Mouse (Mus musculus): Measurements from ENCODE around the gene Gm20695. TPM values are rescaled to one million over a fixed set of nuclear protein-coding genes. Genes with fewer than 3 reads are reported as not detected.

Gm20695 gene
- polyA plus RNA-seq, 1 experiment from 2014 or later: 1.3 TPM

GRCm38 (mm10) chr16:3907471-3907870 is 23.0 kb downstream of the Gm20695 start:
- ATAC-seq (ENCODE audit: insufficient read depth, low FRiP score, low read depth): no peak
- Histone ChIP-seq H3K9me3 (no peaks in the 10 kb centered on the region), H3K4me3 (replicated peaks) (no peak overlapping the region), H3K27me3 (replicated peaks) (no peaks in the 10 kb centered on the region), H3K4me2 (no peak overlapping the region), H3K9ac (no peak overlapping the region; the same call in 1 of the 2 replicates), H3K36me3 (peaks cover 10% of the 10 kb centered on the region; the same call in 1 of the 2 replicates), H3K4me1 (peaks cover 9% of the 10 kb centered on the region), H3K27ac (no peak overlapping the region)
- 70% methylated on average over 2 of the region's 2 CpGs for WGBS

GRCm38 (mm10) chr16:3908537-3909111 is 24.2 kb downstream of the Gm20695 start, which contains the start of the genes 1700037C18Rik and Cluap1:
Gene 1700037C18Rik, minus strand, starts transcription at chr16:3908689.
Gene Cluap1, plus strand, starts transcription at chr16:3908801.
- no peaks in the 10 kb centered on the region for H3K27me3 ChIP-seq (replicated peaks)
- peak within 1 kb of the TSS; percentile 72 for H3K4me2 ChIP-seq
- 1% methylated on average over 33 of the region's 33 CpGs for WGBS
- no peaks in the 10 kb centered on the region for H3K9me3 ChIP-seq
- peak; percentile 99 for ATAC-seq (ENCODE audit: insufficient read depth, low FRiP score, low read depth)
- peak within 1 kb of the TSS; percentile 56 for H3K4me3 ChIP-seq (replicated peaks)
- peak within 1 kb of the TSS; percentile 47 for H3K9ac ChIP-seq
- H3K27ac ChIP-seq: peak within 1 kb of the TSS; percentile 67
- H3K4me1 ChIP-seq: peaks cover 9% of the 10 kb centered on the region
- H3K36me3 ChIP-seq: peaks cover 9% of the 10 kb centered on the region; the same call in 1 of the 2 replicates

GRCm38 (mm10) chr16:3909118-3909517 is 24.7 kb downstream of the Gm20695 start:
- Histone ChIP-seq H3K27me3 (replicated peaks) (no peaks in the 10 kb centered on the region), H3K4me3 (replicated peaks) (peak overlapping the region; percentile 56), H3K4me2 (peak overlapping the region; percentile 72), H3K4me1 (peaks cover 9% of the 10 kb centered on the region), H3K9me3 (no peaks in the 10 kb centered on the region), H3K36me3 (peaks cover 9% of the 10 kb centered on the region; the same call in 1 of the 2 replicates), H3K9ac (peak overlapping the region; percentile 47), H3K27ac (peak overlapping the region; percentile 67; the same call in 1 of the 2 replicates)
- 6% methylated on average over 20 of the region's 20 CpGs for WGBS
- ATAC-seq (ENCODE audit: insufficient read depth, low FRiP score, low read depth): 0 out of 2 replicates have a peak, but pooled peaks have one; percentile 7

- H3K9me3 ChIP-seq: no peaks in the 10 kb centered on the region
- no peak overlapping the region for H3K27ac ChIP-seq
- no peaks in the 10 kb centered on the region for H3K4me1 ChIP-seq
- 87% methylated on average over 2 of the region's 2 CpGs for WGBS
- H3K36me3 ChIP-seq: peaks cover 13% of the 10 kb centered on the region; the same call in 1 of the 2 replicates
- no peak for ATAC-seq (ENCODE audit: insufficient read depth, low FRiP score, low read depth)
- no peak overlapping the region for H3K4me3 ChIP-seq (replicated peaks)
- no peak overlapping the region for H3K9ac ChIP-seq
- no peak overlapping the region for H3K4me2 ChIP-seq
- no peaks in the 10 kb centered on the region for H3K27me3 ChIP-seq (replicated peaks)
Measured at GRCm38 (mm10) chr16:3920756-3921155, 36.3 kb downstream of the Gm20695 start.

GRCm38 (mm10) chr16:3923515-3923914 is 39.1 kb downstream of the Gm20695 start:
- Histone ChIP-seq H3K36me3 (peaks cover 16% of the 10 kb centered on the region), H3K4me1 (no peaks in the 10 kb centered on the region), H3K27ac (no peak overlapping the region), H3K4me2 (no peak overlapping the region), H3K9me3 (no peaks in the 10 kb centered on the region), H3K9ac (no peak overlapping the region), H3K27me3 (replicated peaks) (no peaks in the 10 kb centered on the region), H3K4me3 (replicated peaks) (no peak overlapping the region)
- 80% methylated on average over 3 of the region's 3 CpGs for WGBS
- ATAC-seq (ENCODE audit: insufficient read depth, low FRiP score, low read depth): no peak

GRCm38 (mm10) chr16:3923966-3924365 is 39.5 kb downstream of the Gm20695 start:
- Histone ChIP-seq H3K27me3 (replicated peaks) (no peaks in the 10 kb centered on the region), H3K27ac (no peak overlapping the region), H3K4me3 (replicated peaks) (no peak overlapping the region), H3K4me2 (no peak overlapping the region), H3K4me1 (no peaks in the 10 kb centered on the region), H3K9ac (no peak overlapping the region), H3K36me3 (peaks cover 18% of the 10 kb centered on the region), H3K9me3 (no peaks in the 10 kb centered on the region)
- ATAC-seq (ENCODE audit: insufficient read depth, low FRiP score, low read depth): no peak
- WGBS: 78% methylated on average over 4 of the region's 4 CpGs

- no peak for ATAC-seq (ENCODE audit: insufficient read depth, low FRiP score, low read depth)
- WGBS: 24% methylated on average over 1 of the region's 1 CpGs
- no peak overlapping the region for H3K9ac ChIP-seq
- H3K4me3 ChIP-seq (replicated peaks): no peak overlapping the region
- no peak overlapping the region for H3K27ac ChIP-seq
- no peaks in the 10 kb centered on the region for H3K27me3 ChIP-seq (replicated peaks)
- no peaks in the 10 kb centered on the region for H3K4me1 ChIP-seq
- H3K9me3 ChIP-seq: no peaks in the 10 kb centered on the region
- H3K36me3 ChIP-seq: peaks cover 15% of the 10 kb centered on the region
- H3K4me2 ChIP-seq: no peak overlapping the region
Measured at GRCm38 (mm10) chr16:3928582-3928981, 44.1 kb downstream of the Gm20695 start.

- Histone ChIP-seq H3K36me3 (peaks cover 15% of the 10 kb centered on the region), H3K4me1 (no peaks in the 10 kb centered on the region), H3K4me3 (replicated peaks) (no peak overlapping the region), H3K9ac (no peak overlapping the region), H3K9me3 (no peaks in the 10 kb centered on the region), H3K27me3 (replicated peaks) (no peaks in the 10 kb centered on the region), H3K27ac (no peak overlapping the region), H3K4me2 (no peak overlapping the region)
- no peak for ATAC-seq (ENCODE audit: insufficient read depth, low FRiP score, low read depth)
- 81% methylated on average over 7 of the region's 7 CpGs for WGBS
Measured at GRCm38 (mm10) chr16:3929151-3929550, 44.7 kb downstream of the Gm20695 start.

- Histone ChIP-seq H3K4me1 (no peaks in the 10 kb centered on the region), H3K9me3 (no peaks in the 10 kb centered on the region), H3K4me2 (no peak overlapping the region), H3K27me3 (replicated peaks) (no peaks in the 10 kb centered on the region), H3K36me3 (peaks cover 21% of the 10 kb centered on the region), H3K27ac (no peak overlapping the region), H3K9ac (no peak overlapping the region), H3K4me3 (replicated peaks) (no peak overlapping the region)
- 91% methylated on average over 6 of the region's 6 CpGs for WGBS
- no peak for ATAC-seq (ENCODE audit: insufficient read depth, low FRiP score, low read depth)
Measured at GRCm38 (mm10) chr16:3933536-3933935, 49.1 kb downstream of the Gm20695 start.

- Histone ChIP-seq H3K4me2 (no peak overlapping the region), H3K27me3 (replicated peaks) (no peaks in the 10 kb centered on the region), H3K9ac (no peak overlapping the region), H3K36me3 (peaks cover 19% of the 10 kb centered on the region), H3K4me1 (no peaks in the 10 kb centered on the region), H3K9me3 (no peaks in the 10 kb centered on the region), H3K4me3 (replicated peaks) (no peak overlapping the region), H3K27ac (no peak overlapping the region)
- no peak for ATAC-seq (ENCODE audit: insufficient read depth, low FRiP score, low read depth)
- WGBS: 94% methylated on average over 1 of the region's 1 CpGs
Measured at GRCm38 (mm10) chr16:3934091-3934490, 49.6 kb downstream of the Gm20695 start.

- Histone ChIP-seq H3K36me3 (peaks cover 19% of the 10 kb centered on the region), H3K9me3 (no peaks in the 10 kb centered on the region), H3K4me1 (no peaks in the 10 kb centered on the region), H3K4me3 (replicated peaks) (no peak overlapping the region), H3K27me3 (replicated peaks) (no peaks in the 10 kb centered on the region), H3K9ac (no peak overlapping the region), H3K4me2 (no peak overlapping the region), H3K27ac (no peak overlapping the region)
- 90% methylated on average over 4 of the region's 4 CpGs for WGBS
- no peak for ATAC-seq (ENCODE audit: insufficient read depth, low FRiP score, low read depth)
Measured at GRCm38 (mm10) chr16:3934701-3935100, 50.3 kb downstream of the Gm20695 start.

- Histone ChIP-seq H3K4me3 (replicated peaks) (no peak overlapping the region), H3K27me3 (replicated peaks) (no peaks in the 10 kb centered on the region), H3K9me3 (no peaks in the 10 kb centered on the region), H3K36me3 (no peaks in the 10 kb centered on the region), H3K27ac (no peak overlapping the region), H3K9ac (no peak overlapping the region), H3K4me1 (no peaks in the 10 kb centered on the region), H3K4me2 (no peak overlapping the region)
- 90% methylated on average over 1 of the region's 1 CpGs for WGBS
- no peak for ATAC-seq (ENCODE audit: insufficient read depth, low FRiP score, low read depth)
Measured at GRCm38 (mm10) chr16:3951141-3951540, 66.7 kb downstream of the Gm20695 start.
